Mouse (Mus musculus) layer of hippocampus, adult 8-10 months (tissue): ENCODE measurements around the gene BC048562. TPM values are rescaled to one million over a fixed set of nuclear protein-coding genes. Genes with fewer than 3 reads are reported as not detected.

Source experiments
- total RNA-seq, 4 experiments: library from RNA; stranded (reverse); gene quantifications; 2 replicates each; pipeline ENCODE4 v1.2.4; 2022

The BC048562 gene
- total RNA-seq, 4 experiments from 2014 or later: not detected

Other genes starting within 250 kb of the BC048562 start
- gene Bsn, start 246.1 kb upstream of the BC048562 start, total RNA-seq: 100 to 1,000 TPM; 192 to 224 (median 203) TPM
- gene Dag1, start 172.5 kb upstream of the BC048562 start, total RNA-seq: 10 to 100 TPM; 70.4 to 75.9 (median 73.9) TPM
- 100 to 1,000 TPM; 106 to 131 (median 116) TPM for gene Nicn1, start 146.1 kb upstream of the BC048562 start, total RNA-seq
- gene Amt, start 139.6 kb upstream of the BC048562 start, total RNA-seq: 10 to 100 TPM; 30.1 to 37.2 (median 34.8) TPM
- gene Rhoa, start 130.4 kb upstream of the BC048562 start, total RNA-seq: 100 to 1,000 TPM; 157 to 186 (median 166) TPM
- gene Tcta, start 130.3 kb upstream of the BC048562 start, total RNA-seq: 10 to 100 TPM; 31.7 to 39.2 (median 36.8) TPM
- gene Gpx1, start 97.6 kb upstream of the BC048562 start, total RNA-seq: 100 to 1,000 TPM in 1 of 4 experiments, 10 to 100 TPM in 3; 57.7 to 113 (median 78.2) TPM
- 100 to 1,000 TPM; 102 to 124 (median 112) TPM for gene Usp4, start 88.6 kb upstream of the BC048562 start, total RNA-seq
- 1 to 10 TPM; 1.3 to 2.1 (median 1.9) TPM for gene 1700102P08Rik, start 43.7 kb upstream of the BC048562 start, total RNA-seq
- gene Ccdc36, start 8.0 kb upstream of the BC048562 start, total RNA-seq: under 1 TPM; 0.11 to 0.26 (median 0.15) TPM
- gene Ccdc71, start 24.0 kb downstream of the BC048562 start, total RNA-seq: 10 to 100 TPM; 31.3 to 44.7 (median 36.6) TPM
- 10 to 100 TPM; 22.0 to 32.0 (median 24.2) TPM for gene Klhdc8b, start 25.1 kb downstream of the BC048562 start, total RNA-seq
- gene Lamb2, start 43.3 kb downstream of the BC048562 start, total RNA-seq: 10 to 100 TPM; 28.9 to 46.8 (median 34.7) TPM
- 100 to 1,000 TPM; 144 to 189 (median 157) TPM for gene Usp19, start 54.1 kb downstream of the BC048562 start, total RNA-seq
- 10 to 100 TPM; 84.0 to 96.5 (median 89.4) TPM for gene Qars, start 71.2 kb downstream of the BC048562 start, total RNA-seq
- gene Qrich1, start 80.3 kb downstream of the BC048562 start, total RNA-seq: 100 to 1,000 TPM; 141 to 150 (median 146) TPM
- 10 to 100 TPM; 53.1 to 59.5 (median 58.0) TPM for gene Impdh2, start 123.8 kb downstream of the BC048562 start, total RNA-seq
- 10 to 100 TPM; 63.7 to 73.3 (median 70.0) TPM for gene Ndufaf3, start 131.0 kb downstream of the BC048562 start, total RNA-seq
- 100 to 1,000 TPM in 1 of 4 experiments, 10 to 100 TPM in 3; 89.4 to 104 (median 95.7) TPM for gene Dalrd3, start 133.4 kb downstream of the BC048562 start, total RNA-seq
- 100 to 1,000 TPM; 123 to 146 (median 129) TPM for gene Wdr6, start 142.3 kb downstream of the BC048562 start, total RNA-seq
- 10 to 100 TPM; 92.9 to 99.1 (median 97.8) TPM for gene P4htm, start 161.2 kb downstream of the BC048562 start, total RNA-seq
- 10 to 100 TPM; 49.4 to 60.4 (median 54.9) TPM for gene Arih2, start 212.9 kb downstream of the BC048562 start, total RNA-seq
- 10 to 100 TPM; 14.3 to 17.4 (median 16.6) TPM for gene Slc25a20, start 225.6 kb downstream of the BC048562 start, total RNA-seq